ENCODE assay signal across 8 mouse cellular contexts in genomic region chr15:59263433-59264328, GRCm38 (mm10).
A peak's percentile ranks its signal among the peaks of the same experiment; 100 is the strongest.
DNase-seq lines count a peak whose midpoint lies in the region; ATAC-seq and TF ChIP-seq lines count a peak whose summit lies in the region.

No protein-coding gene starts in this region.

- peak overlapping the region; percentile 18; the same call in 1 of the 2 replicates for H3K4me3 ChIP-seq in brown adipose tissue, adult 24 weeks (ENCODE audit: insufficient read depth, low read depth, low read length)
- H3K4me3 ChIP-seq in lung, embryonic 14.5 days (ENCODE audit: low read depth, low read length), result no peak overlapping the region

- ATAC-seq in lung, embryonic 14.5 days (ENCODE audit: insufficient read depth), result peak; percentile 90

- H3K4me2 ChIP-seq in lung, embryonic 14.5 days, result peak overlapping the region; percentile 27; the same call in 1 of the 2 replicates

- H3K27me3 ChIP-seq in lung, embryonic 14.5 days (ENCODE audit: insufficient read depth, low read length), result no peaks in the 10 kb centered on the region

- 41% methylated on average over 13 of the region's 13 CpGs for WGBS in lung, embryonic 14.5 days

- H3K9ac ChIP-seq in lung, embryonic 14.5 days, result no peak overlapping the region

- no peaks in the 10 kb centered on the region for H3K36me3 ChIP-seq in lung, embryonic 14.5 days (ENCODE audit: insufficient read depth)

- H3K4me1 ChIP-seq in brown adipose tissue, adult 24 weeks (ENCODE audit: control insufficient read depth, insufficient read depth, insufficient read length, low read length), result peaks cover 8% of the 10 kb centered on the region; the same call in 1 of the 2 replicates
- H3K4me1 ChIP-seq in lung, embryonic 14.5 days (ENCODE audit: insufficient read depth), result 0 out of 2 replicates have a peak, but pooled peaks cover 3% of the 10 kb centered on the region

- H3K9me3 ChIP-seq in lung, embryonic 14.5 days (ENCODE audit: low read depth, low read length), result no peaks in the 10 kb centered on the region

- 0 out of 2 replicates have a peak overlapping the region, but pooled peaks have one; percentile 6 for H3K27ac ChIP-seq in brown adipose tissue, adult 24 weeks (replicated peaks; ENCODE audit: low read depth, low read length)
- H3K27ac ChIP-seq in lung, embryonic 14.5 days (ENCODE audit: low read depth), result peak overlapping the region; percentile 71

- peak; percentile 27; the same call in 1 of the 2 replicates for TF ChIP-seq CTCF in lung, embryonic 14.5 days (IDR thresholded peaks at IDR 0.05; ENCODE audit: low read depth)

- DNase-seq in right cerebral cortex, postnatal 10 days (ENCODE audit: low spot score in 2 of 2), result peak; percentile 38 to 58
- DNase-seq in right cerebral cortex, postnatal 25 days, result no peak
- DNase-seq in heart, postnatal 36 days, result peak; percentile 47 to 58
- peak; percentile 91 for DNase-seq in lung, embryonic 14.5 days
- peak; percentile 36 to 70 for DNase-seq in thymus, adult 18-20 months
- DNase-seq in cerebellum, adult 18-20 months, result no peak
- no peak for DNase-seq in cerebellum, adult 9-11 months

- intact Hi-C loops in heart, postnatal 36 days (cut with DNase I), result no loop called here

Comparison
In these comparisons a context has a peak if more than half of its experiments do, and no peak if none do; other contexts are left out.
1. DNase-seq: peak in right cerebral cortex, postnatal 10 days (2 of 2), heart, postnatal 36 days (2 of 2), lung, embryonic 14.5 days (single experiment) and thymus, adult 18-20 months (2 of 2); none in right cerebral cortex, postnatal 25 days (single experiment), cerebellum, adult 18-20 months (0 of 2) and cerebellum, adult 9-11 months (single experiment).